Mouse (Mus musculus) testis, postnatal 14 days (tissue): ENCODE results near the gene Gm10521.
"Not testable (repeated sequence)": the region's sequence is repeated elsewhere in the genome, so short reads cannot be mapped to it uniquely, and the experiment has no call there.

Experiments
- DNase-seq: peaks from one replicate; pipeline ENCODE4 v3.0.0; 2021; ENCODE audit warnings: low spot score

Gene Gm10521

GRCm38 (mm10) chr1:171895364-171895763, at the start of gene Gm10521:
Gene Gm10521 (plus strand): TSS chr1:171895664.
- DNase-seq, result not testable (repeated sequence)

- DNase-seq, result no peak
Observed at GRCm38 (mm10) chr1:171848201-171848600, 47.3 kb upstream of the Gm10521 start.

GRCm38 (mm10) chr1:171848757-171849156, 46.7 kb upstream of the Gm10521 start:
- no peak for DNase-seq

- no peak for DNase-seq
Observed at GRCm38 (mm10) chr1:171849454-171849853, 46.0 kb upstream of the Gm10521 start.

GRCm38 (mm10) chr1:171865467-171865866, 30.0 kb upstream of the Gm10521 start:
- no peak for DNase-seq

- DNase-seq, result no peak
Observed at GRCm38 (mm10) chr1:171886989-171887388, 8.5 kb upstream of the Gm10521 start.

GRCm38 (mm10) chr1:171904011-171904410, 8.5 kb downstream of the Gm10521 start:
- DNase-seq, result no peak

- no peak for DNase-seq
Observed at GRCm38 (mm10) chr1:171915638-171916458, 20.4 kb downstream of the Gm10521 start.

GRCm38 (mm10) chr1:171917305-171918039, 22.0 kb downstream of the Gm10521 start, which contains the start of gene Slamf6:
Gene Slamf6 (plus strand): TSS chr1:171917515.
- DNase-seq, result no peak

- no peak for DNase-seq
Observed at GRCm38 (mm10) chr1:171918136-171918920, 22.9 kb downstream of the Gm10521 start.

GRCm38 (mm10) chr1:171919193-171919592, 23.7 kb downstream of the Gm10521 start:
- DNase-seq, result no peak

- DNase-seq, result no peak
Observed at GRCm38 (mm10) chr1:171919901-171920510, 24.5 kb downstream of the Gm10521 start.

GRCm38 (mm10) chr1:171920989-171921621, 25.6 kb downstream of the Gm10521 start:
- DNase-seq, result no peak

- no peak for DNase-seq
Observed at GRCm38 (mm10) chr1:171921641-171922040, 26.2 kb downstream of the Gm10521 start.

- DNase-seq, result no peak
Observed at GRCm38 (mm10) chr1:171922844-171923243, 27.4 kb downstream of the Gm10521 start.

- DNase-seq, result no peak
Observed at GRCm38 (mm10) chr1:171924900-171925299, 29.4 kb downstream of the Gm10521 start.

- no peak for DNase-seq
Observed at GRCm38 (mm10) chr1:171933851-171934250, 38.4 kb downstream of the Gm10521 start.

- no peak for DNase-seq
Observed at GRCm38 (mm10) chr1:171938952-171939948, 43.8 kb downstream of the Gm10521 start.

GRCm38 (mm10) chr1:171940626-171941025, 45.2 kb downstream of the Gm10521 start:
- DNase-seq, result no peak

GRCm38 (mm10) chr1:171946447-171946995, 51.1 kb downstream of the Gm10521 start:
- no peak for DNase-seq
